Comparison of ENCODE assay signal across 7 mouse cellular contexts in the genomic region with DNA sequence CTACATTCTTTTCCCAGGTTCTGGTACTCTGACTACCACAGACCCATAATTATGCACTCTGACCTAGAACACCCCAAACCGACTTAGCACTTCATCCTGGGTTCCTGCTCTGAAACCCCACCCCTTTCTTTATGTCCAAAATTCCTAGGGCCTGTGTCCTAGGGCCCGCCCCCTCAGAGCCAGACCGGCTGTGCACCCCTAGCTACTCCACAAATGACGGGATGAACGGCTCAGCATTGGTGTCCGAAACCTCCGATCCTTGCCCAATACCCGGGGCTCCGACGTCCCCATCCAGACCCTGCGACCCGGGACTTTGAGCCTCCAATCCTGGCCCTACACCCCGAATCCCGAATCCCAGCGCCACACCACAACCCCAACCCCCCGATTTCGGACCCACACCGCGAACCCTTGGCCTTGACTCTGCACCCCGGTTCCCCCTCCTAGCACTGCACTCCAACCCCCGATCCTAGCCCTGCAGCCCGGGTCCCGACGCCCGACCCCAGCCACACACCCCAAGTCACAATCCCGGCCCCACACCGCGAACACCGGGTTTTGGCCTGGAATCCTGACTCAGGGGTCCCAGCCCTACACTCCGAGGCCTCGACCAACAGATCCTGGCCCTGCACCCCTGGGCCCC. TPM values are rescaled to one million over a fixed set of nuclear protein-coding genes. Genes with fewer than 3 reads are reported as not detected.
DNase-seq lines count a peak whose midpoint lies in the region; ATAC-seq lines count a peak whose summit lies in the region.

No protein-coding gene starts in this region.

- ATAC-seq in embryonic facial prominence, embryonic 12.5 days (ENCODE audit: insufficient number of reproducible peaks, insufficient read depth, low FRiP score, low TSS enrichment), result peak; percentile 67
- peak; percentile 17 for ATAC-seq in hindbrain, embryonic 15.5 days (ENCODE audit: low FRiP score, low read depth)

- DNase-seq in ovary, postnatal 36 days (ENCODE audit: low spot score), result peak; percentile 15
- DNase-seq in ovary, postnatal 14 days (ENCODE audit: low spot score), result no peak
- peak; percentile 16 for DNase-seq in lung, postnatal 10 days
- peak; percentile 55 for DNase-seq in testis, postnatal 10 days (ENCODE audit: low spot score)
- DNase-seq in layer of hippocampus, adult 11-12 months (ENCODE audit: low spot score), result no peak

- H3K9me3 ChIP-seq in embryonic facial prominence, embryonic 12.5 days, result no peaks in the 10 kb centered on the region
- no peaks in the 10 kb centered on the region for H3K9me3 ChIP-seq in hindbrain, embryonic 15.5 days

- WGBS in embryonic facial prominence, embryonic 12.5 days, result 1% methylated on average over 31 of the region's 31 CpGs
- 1% methylated on average over 31 of the region's 31 CpGs for WGBS in hindbrain, embryonic 15.5 days

- peak overlapping the region; percentile 69 for H3K27ac ChIP-seq in embryonic facial prominence, embryonic 12.5 days
- peak overlapping the region; percentile 80 for H3K27ac ChIP-seq in hindbrain, embryonic 15.5 days (replicated peaks)

- peak overlapping the region; percentile 78 for H3K4me2 ChIP-seq in embryonic facial prominence, embryonic 12.5 days (replicated peaks)
- H3K4me2 ChIP-seq in hindbrain, embryonic 15.5 days, result peak overlapping the region; percentile 72

- peaks cover 16% of the 10 kb centered on the region for H3K4me1 ChIP-seq in embryonic facial prominence, embryonic 12.5 days
- peaks cover 21% of the 10 kb centered on the region for H3K4me1 ChIP-seq in hindbrain, embryonic 15.5 days (replicated peaks)

- no peaks in the 10 kb centered on the region for H3K27me3 ChIP-seq in embryonic facial prominence, embryonic 12.5 days
- H3K27me3 ChIP-seq in hindbrain, embryonic 15.5 days, result no peaks in the 10 kb centered on the region

- peaks cover 13% of the 10 kb centered on the region for H3K36me3 ChIP-seq in embryonic facial prominence, embryonic 12.5 days
- H3K36me3 ChIP-seq in hindbrain, embryonic 15.5 days, result peaks cover 7% of the 10 kb centered on the region; the same call in 1 of the 2 replicates

- H3K9ac ChIP-seq in embryonic facial prominence, embryonic 12.5 days, result peak overlapping the region; percentile 97
- peak overlapping the region; percentile 89 for H3K9ac ChIP-seq in hindbrain, embryonic 15.5 days

- peak overlapping the region; percentile 98 for H3K4me3 ChIP-seq in embryonic facial prominence, embryonic 12.5 days
- H3K4me3 ChIP-seq in hindbrain, embryonic 15.5 days, result peak overlapping the region; percentile 64

RNA-seq across cellular contexts. Expression of gene Cttn, which starts 0.8 kb away (rescaled TPM):
- 176 and 182 TPM in 2 replicates for polyA plus RNA-seq in embryonic facial prominence, embryonic 12.5 days (2016; fragmentation: Nextera tagmentation; extraction: Ambion mirVana)
- 171 and 187 TPM in 2 replicates for polyA plus RNA-seq in hindbrain, embryonic 15.5 days (2015; fragmentation: Nextera tagmentation; extraction: Ambion mirVana)

Comparison
In these comparisons a context has a peak if more than half of its experiments do, and no peak if none do; other contexts are left out.
1. DNase-seq: peak in ovary, postnatal 36 days (single experiment), lung, postnatal 10 days (single experiment) and testis, postnatal 10 days (single experiment); none in ovary, postnatal 14 days (single experiment) and layer of hippocampus, adult 11-12 months (single experiment).